Mouse (Mus musculus): ENCODE measurements around the gene Mrgprh.

The Mrgprh gene

GRCm38 (mm10) chr17:12875734-12876133 is at the start of gene Mrgprh:
Gene Mrgprh (plus strand): TSS chr17:12876034.
- in situ Hi-C loops (cut with MboI, MseI), result loop anchor here (25.0 kb wide), 2 partner anchors 287 to 812 kb away; no protein-coding TSS in a partner anchor

DNA sequence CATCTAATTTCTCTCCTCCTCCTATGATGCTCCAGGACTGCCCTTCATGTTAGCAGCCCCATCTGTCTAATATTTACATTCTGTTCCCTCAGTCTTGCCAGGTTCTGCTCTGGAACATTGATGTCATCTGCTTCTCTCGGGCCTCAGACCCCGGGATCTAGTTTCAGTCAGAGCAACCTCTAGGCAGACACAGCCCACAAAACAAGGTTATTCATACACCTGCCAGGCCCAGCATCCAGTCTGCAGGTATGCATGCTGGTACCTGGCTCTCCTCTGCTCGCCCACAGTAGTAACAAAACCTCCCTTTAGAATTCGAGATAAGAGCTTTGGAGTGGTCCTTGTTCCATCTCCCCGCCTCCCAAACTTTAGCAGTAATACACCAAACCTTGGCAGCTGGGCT is 45.5 kb upstream of the Mrgprh start:
- in situ Hi-C loops (cut with MboI, MseI), result no loop called here

DNA sequence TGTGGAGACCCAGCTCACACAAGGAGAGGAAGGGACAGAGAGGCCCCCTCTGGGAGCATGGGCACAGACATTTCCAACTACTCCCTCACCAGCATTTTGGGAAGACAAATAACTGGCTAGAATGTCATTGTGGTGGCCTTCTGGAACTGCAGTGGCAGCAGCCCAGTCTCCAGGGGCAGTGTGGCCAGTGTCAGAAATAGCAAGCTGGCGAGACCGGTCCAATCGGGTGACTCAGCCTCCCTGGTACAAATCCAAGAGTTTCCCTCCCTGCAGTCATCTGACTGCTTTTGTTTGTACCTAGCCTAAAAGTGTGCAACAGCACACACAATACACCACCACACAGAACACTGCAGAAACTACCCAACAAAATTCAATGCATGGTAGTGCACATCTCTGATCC is 43.6 kb upstream of the Mrgprh start:
- in situ Hi-C loops (cut with MboI, MseI), result no loop called here

GRCm38 (mm10) chr17:12832657-12833056 is 43.2 kb upstream of the Mrgprh start:
- in situ Hi-C loops (cut with MboI, MseI), result no loop called here

- in situ Hi-C loops (cut with MboI, MseI), result no loop called here
Observed at GRCm38 (mm10) chr17:12834317-12834716, 41.5 kb upstream of the Mrgprh start.

DNA sequence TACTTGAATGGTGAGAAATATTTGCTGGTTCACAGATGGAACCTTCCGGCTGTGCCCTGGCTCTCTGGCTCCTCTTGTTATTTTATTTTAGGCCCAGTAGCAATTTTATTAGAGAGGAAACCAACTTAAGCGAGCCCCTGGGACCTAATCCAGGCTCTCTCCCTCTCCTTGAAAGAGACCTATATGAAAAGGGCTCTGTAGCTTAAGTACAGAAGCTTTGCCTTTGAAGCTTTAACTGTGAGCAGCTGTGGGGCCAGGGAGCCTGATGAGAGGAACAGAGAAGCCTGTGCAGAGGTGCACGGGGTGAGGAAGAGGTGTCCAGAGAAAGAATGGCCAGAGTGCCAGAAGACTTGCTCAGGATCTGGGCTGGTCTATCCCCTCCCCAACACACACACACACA is 41.0 kb upstream of the Mrgprh start:
- in situ Hi-C loops (cut with MboI, MseI), result no loop called here

DNA sequence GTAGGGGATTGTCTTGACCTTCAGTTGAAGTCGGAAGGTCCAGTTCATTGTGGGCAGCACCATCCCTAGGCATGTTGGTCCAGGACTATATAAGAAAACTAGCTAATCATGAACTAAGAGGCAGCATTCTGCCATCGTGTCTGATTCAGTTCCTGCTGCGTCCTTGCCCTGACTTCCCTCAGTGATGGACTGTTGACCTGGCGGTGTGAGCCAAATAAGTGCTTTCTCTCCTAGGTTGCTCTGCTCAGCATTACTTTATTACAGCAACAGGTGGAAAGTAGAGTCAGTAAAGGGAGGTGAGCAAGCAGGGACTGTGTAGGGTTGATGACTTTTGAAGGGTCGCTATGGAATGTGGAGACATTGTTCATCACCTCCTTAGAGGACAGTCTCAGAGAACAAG is 40.1 kb upstream of the Mrgprh start:
- in situ Hi-C loops (cut with MboI, MseI), result no loop called here

- in situ Hi-C loops (cut with MboI, MseI), result no loop called here
Observed at GRCm38 (mm10) chr17:12839475-12840267, 36.2 kb upstream of the Mrgprh start.

- in situ Hi-C loops (cut with MboI, MseI), result no loop called here
Observed at GRCm38 (mm10) chr17:12843826-12844225, 32.0 kb upstream of the Mrgprh start.

GRCm38 (mm10) chr17:12844540-12844939 is 31.3 kb upstream of the Mrgprh start:
- in situ Hi-C loops (cut with MboI, MseI), result no loop called here

- in situ Hi-C loops (cut with MboI, MseI), result no loop called here
Observed at GRCm38 (mm10) chr17:12845862-12846261, 30.0 kb upstream of the Mrgprh start.

GRCm38 (mm10) chr17:12846474-12846873 is 29.4 kb upstream of the Mrgprh start:
- in situ Hi-C loops (cut with MboI, MseI), result no loop called here

DNA sequence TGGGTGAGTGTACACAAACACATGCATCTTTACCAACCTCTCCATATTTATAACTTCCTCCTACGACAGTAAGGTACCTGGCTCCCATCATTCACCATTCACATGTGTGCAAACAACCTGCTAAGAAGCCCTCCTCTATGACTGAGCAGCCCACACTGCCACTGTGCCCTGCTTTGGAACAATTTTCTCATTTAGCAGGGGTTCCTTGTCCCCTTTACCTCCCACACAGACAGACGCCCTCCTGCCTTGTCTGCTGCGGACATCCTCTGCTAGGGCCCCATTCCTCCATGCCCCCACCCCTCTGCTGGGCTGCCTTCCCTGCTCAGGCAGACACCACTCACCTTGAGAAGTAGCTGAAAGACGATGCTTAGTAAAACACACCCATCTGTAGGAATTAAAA is 28.1 kb upstream of the Mrgprh start:
- in situ Hi-C loops (cut with MboI, MseI), result no loop called here

DNA sequence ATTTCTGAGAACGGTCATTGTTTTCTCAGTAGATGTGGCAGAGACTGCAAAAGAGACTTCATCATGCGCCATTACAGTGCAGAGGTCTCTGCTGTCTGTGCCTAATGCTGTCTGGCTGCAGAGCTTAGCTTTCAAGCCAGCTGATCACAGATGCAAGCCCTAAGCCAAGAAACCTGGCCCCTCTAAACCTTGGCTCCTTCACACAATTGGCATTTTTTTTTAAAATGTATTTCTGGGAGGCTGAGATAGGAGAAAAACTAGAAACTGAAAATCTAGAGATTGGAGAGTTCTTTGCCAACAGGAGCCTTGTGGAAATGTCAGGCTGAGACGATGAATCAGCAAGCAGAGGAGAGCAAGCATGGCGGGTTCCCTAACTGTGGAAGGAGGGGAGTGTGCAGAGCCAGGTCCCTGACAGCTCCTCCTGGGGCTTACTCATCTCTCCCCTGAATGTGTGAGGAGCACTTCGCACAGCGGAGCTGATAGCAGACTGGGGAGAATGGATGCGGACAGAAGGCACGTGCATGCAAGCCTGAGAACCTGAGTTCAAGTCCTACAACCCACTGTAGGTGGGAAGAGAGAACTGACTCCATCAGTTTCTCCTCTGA is 26.0 kb upstream of the Mrgprh start:
- in situ Hi-C loops (cut with MboI, MseI), result loop anchor here (10.0 kb wide), 1 partner anchor 1075 kb away; no protein-coding TSS in a partner anchor

GRCm38 (mm10) chr17:12851689-12852088 is 24.1 kb upstream of the Mrgprh start:
- in situ Hi-C loops (cut with MboI, MseI), result loop anchor here (10.0 kb wide), 1 partner anchor 1077 kb away; no protein-coding TSS in a partner anchor

DNA sequence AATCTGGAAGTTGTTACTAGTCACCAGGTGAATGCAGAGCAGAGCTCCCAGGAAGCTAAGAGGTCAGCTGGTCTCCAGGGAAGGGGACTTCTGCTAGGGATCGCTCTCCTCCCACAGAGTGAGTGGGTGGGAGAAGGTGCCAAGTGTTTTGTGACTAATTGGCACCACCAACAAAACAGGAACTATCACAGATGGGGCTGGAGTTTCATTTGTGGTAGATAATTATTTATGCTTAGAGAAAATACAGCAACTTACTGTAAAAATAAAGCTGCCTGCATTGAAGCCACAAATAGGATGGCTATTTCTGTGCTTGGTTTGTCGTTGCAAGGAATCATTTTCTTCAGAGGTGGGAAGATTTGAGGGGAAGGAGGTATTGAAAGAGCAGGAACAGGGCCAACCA is 22.0 kb upstream of the Mrgprh start:
- in situ Hi-C loops (cut with MboI, MseI), result loop anchor here (10.0 kb wide), 1 partner anchor 1079 kb away; no protein-coding TSS in a partner anchor

GRCm38 (mm10) chr17:12854386-12854785 is 21.4 kb upstream of the Mrgprh start:
- in situ Hi-C loops (cut with MboI, MseI), result loop anchor here (10.0 kb wide), 1 partner anchor 1080 kb away; no protein-coding TSS in a partner anchor

GRCm38 (mm10) chr17:12857395-12857794 is 18.4 kb upstream of the Mrgprh start:
- in situ Hi-C loops (cut with MboI, MseI), result loop anchor here (10.0 kb wide), 1 partner anchor 1083 kb away; no protein-coding TSS in a partner anchor

- in situ Hi-C loops (cut with MboI, MseI), result loop anchor here (10.0 kb wide), 1 partner anchor 1083 kb away; no protein-coding TSS in a partner anchor
Observed at GRCm38 (mm10) chr17:12858072-12858471, 17.8 kb upstream of the Mrgprh start.

DNA sequence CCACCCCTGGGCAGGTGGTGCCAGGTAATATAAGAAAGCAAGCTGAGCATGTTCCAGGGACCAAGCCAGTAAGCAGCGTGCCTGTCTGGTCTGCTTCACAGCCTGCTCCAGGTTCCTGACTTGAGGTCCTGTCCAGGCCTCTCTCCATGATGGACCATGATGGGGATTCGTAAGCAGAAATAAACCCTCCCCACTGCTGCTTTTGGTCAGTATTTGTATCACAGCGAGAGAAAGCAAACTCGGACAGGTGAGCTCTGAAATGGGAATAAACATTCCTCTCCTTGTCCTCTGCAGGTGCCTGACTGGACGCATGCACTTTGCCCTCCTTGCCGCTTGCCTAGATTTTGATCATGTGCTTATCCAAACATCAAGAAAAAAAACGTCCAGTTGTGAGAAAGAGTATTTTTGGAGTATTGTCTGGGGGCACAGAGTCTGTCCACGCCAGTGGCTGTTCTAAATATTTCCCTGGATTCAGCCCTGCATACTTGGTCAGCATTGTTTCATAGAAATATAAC is 16.8 kb upstream of the Mrgprh start:
- in situ Hi-C loops (cut with MboI, MseI), result loop anchor here (10.0 kb wide), 1 partner anchor 1084 kb away; no protein-coding TSS in a partner anchor

GRCm38 (mm10) chr17:12864111-12864510 is 11.7 kb upstream of the Mrgprh start:
- in situ Hi-C loops (cut with MboI, MseI), result no loop called here

DNA sequence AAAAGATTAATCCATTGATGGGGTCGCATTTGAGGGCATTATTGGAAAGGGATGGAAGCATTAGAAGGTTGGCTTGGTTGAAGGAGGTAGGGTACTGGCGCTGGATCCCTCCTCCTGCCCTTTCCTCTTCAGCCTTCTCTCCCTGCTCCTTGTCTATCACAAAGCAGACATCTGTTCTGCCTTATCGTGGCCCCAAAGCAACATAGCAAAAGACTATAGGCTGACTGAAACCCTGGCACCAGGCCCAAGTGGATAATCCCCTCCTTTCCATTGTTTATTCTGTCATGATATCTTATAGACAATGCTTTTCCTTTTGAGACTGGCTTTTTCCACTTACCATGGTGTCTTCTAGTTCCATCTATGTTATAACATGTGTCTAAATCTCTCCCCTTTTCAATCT is 10.4 kb upstream of the Mrgprh start:
- in situ Hi-C loops (cut with MboI, MseI), result no loop called here
